Mouse (Mus musculus) large intestine, adult 2 months (tissue): ENCODE results near the gene Smtn. TPM values are rescaled to one million over a fixed set of nuclear protein-coding genes. Genes with fewer than 3 reads are reported as not detected.

Experiments
- DNase-seq: peaks from one replicate; pipeline ENCODE4 v3.0.0-alpha.2; 2012; ENCODE audit warnings: low read depth, low spot score
- WGBS: fragments of 180-500 bp; shearing (Covaris S2); methylation state at CpG from one replicate; pipeline ENCODE4 v1.1.7; 2018; 5-methylcytosine and 5-hydroxymethylcytosine counted together
- polyA plus RNA-seq: library from polyadenylated mRNA; depleted of rRNA; stranded (reverse); fragments of >200 nt; gene quantifications from 2 replicates; pipeline ENCODE4 v1.2.3, GENCODE M21; 2012

Gene Smtn
- polyA plus RNA-seq, 1 experiment: 57.6 TPM

- WGBS: 40% methylated on average over 4 of the region's 4 CpGs
- DNase-seq: no peak
These were observed 24.8 kb downstream of the Smtn start for GRCm38 (mm10) chr11:3515637-3516036.

- WGBS: 22% methylated on average over 4 of the region's 4 CpGs
- DNase-seq: no peak
These were observed 25.2 kb downstream of the Smtn start for GRCm38 (mm10) chr11:3515216-3515615.

- under 1% methylated on average over 26 of the region's 26 CpGs for WGBS
- DNase-seq: peak; percentile 77
These were observed 25.8 kb downstream of the Smtn start, which contains the start of gene Selenom for GRCm38 (mm10) chr11:3514529-3515054. TSS of gene Selenom (plus strand) at chr11:3514684.

- WGBS: 89% methylated on average over 6 of the region's 6 CpGs
- DNase-seq: no peak
These were observed 27.1 kb downstream of the Smtn start for GRCm38 (mm10) chr11:3513291-3513690.

- WGBS: 15% methylated on average over 2 of the region's 2 CpGs
- no peak for DNase-seq
These were observed 30.1 kb downstream of the Smtn start for GRCm38 (mm10) chr11:3510321-3510720.

GRCm38 (mm10) chr11:3509181-3510085 is 31.0 kb downstream of the Smtn start:
- 19% methylated on average over 8 of the region's 8 CpGs for WGBS

GRCm38 (mm10) chr11:3508226-3508625 is 32.2 kb downstream of the Smtn start:
- WGBS: 23% methylated on average over 7 of the region's 7 CpGs
- DNase-seq: no peak

More at GRCm38 (mm10) chr11:3509181-3510085, 31.0 kb downstream of the Smtn start:
- no peak for DNase-seq

- WGBS: 34% methylated on average over 11 of the region's 11 CpGs
- no peak for DNase-seq
These were observed 36.4 kb downstream of the Smtn start for GRCm38 (mm10) chr11:3503755-3504693.

- WGBS: 86% methylated on average over 18 of the region's 18 CpGs
- no peak for DNase-seq
These were observed 37.8 kb downstream of the Smtn start for GRCm38 (mm10) chr11:3502459-3503072.

GRCm38 (mm10) chr11:3502057-3502456 is 38.4 kb downstream of the Smtn start:
- WGBS: 83% methylated on average over 17 of the region's 17 CpGs
- DNase-seq: no peak

- no peak for DNase-seq
- 88% methylated on average over 1 of the region's 1 CpGs for WGBS
These were observed 43.1 kb downstream of the Smtn start for GRCm38 (mm10) chr11:3497296-3497695.

- 31% methylated on average over 5 of the region's 5 CpGs for WGBS
- no peak for DNase-seq
These were observed 43.7 kb downstream of the Smtn start for GRCm38 (mm10) chr11:3496756-3497155.

GRCm38 (mm10) chr11:3495496-3495895 is 44.9 kb downstream of the Smtn start:
- WGBS: 92% methylated on average over 14 of the region's 14 CpGs
- no peak for DNase-seq

GRCm38 (mm10) chr11:3494857-3495256 is 45.6 kb downstream of the Smtn start:
- no peak for DNase-seq
- WGBS: 89% methylated on average over 17 of the region's 17 CpGs

- WGBS: 42% methylated on average over 4 of the region's 4 CpGs
- DNase-seq: no peak
These were observed 47.7 kb downstream of the Smtn start for GRCm38 (mm10) chr11:3492748-3493147.

GRCm38 (mm10) chr11:3489036-3489435 is 51.4 kb downstream of the Smtn start:
- DNase-seq: no peak
- WGBS: 75% methylated on average over 5 of the region's 5 CpGs

GRCm38 (mm10) chr11:3487952-3488570 is 52.4 kb downstream of the Smtn start, which contains the start of gene Pla2g3:
TSS of gene Pla2g3 (plus strand) at chr11:3488284.
- WGBS: 19% methylated on average over 11 of the region's 11 CpGs
- DNase-seq: no peak

GRCm38 (mm10) chr11:3486349-3486748 is 54.1 kb downstream of the Smtn start:
- no peak for DNase-seq
- 33% methylated on average over 7 of the region's 7 CpGs for WGBS
